Mouse (Mus musculus) heart, adult 2 months (tissue): ENCODE results near the gene Gigyf2.

Source experiments
- CTCF ChIP-seq: fragments of 200-600 bp; IDR thresholded peaks from 2 replicates; pipeline ENCODE4 v1.8.1; 2022; ENCODE audit warnings: antibody characterized with exemption, mild to moderate bottlenecking, moderate library complexity
- POLR2A ChIP-seq: fragments of 200-500 bp; IDR thresholded peaks from 2 replicates; pipeline ENCODE4 v1.6.1; 2011; ENCODE audit warnings: mild to moderate bottlenecking, low read depth, low read length, control low read depth; ENCODE audit not compliant: insufficient read depth

DNA sequence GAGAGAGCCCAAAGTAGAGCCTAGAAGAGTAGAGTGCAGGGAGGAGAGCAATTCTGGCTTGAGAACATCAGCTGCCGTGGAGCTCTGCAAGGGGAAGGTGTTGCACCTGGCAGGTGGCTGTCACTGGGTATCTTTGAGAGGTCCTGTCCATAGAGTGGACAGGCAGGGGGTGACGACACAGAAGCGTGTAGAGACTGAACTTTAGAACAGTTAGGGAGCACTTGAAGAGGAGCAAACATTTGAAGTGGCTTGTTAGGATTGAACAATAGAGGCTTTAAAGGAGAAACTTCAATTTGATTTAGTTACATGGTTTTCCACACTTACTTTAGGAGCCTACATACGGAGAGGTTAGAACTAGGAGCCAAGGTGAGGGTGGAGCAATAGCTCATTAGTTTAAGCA, 82.6 kb downstream of the Gigyf2 start:
- TF ChIP-seq CTCF (no peak), POLR2A (no peak)
